Mouse (Mus musculus) cerebellum, adult 2 months (tissue): ENCODE data around the gene Ap5z1. TPM values are rescaled to one million over a fixed set of nuclear protein-coding genes. Genes with fewer than 3 reads are reported as not detected.

Source experiments
- DNase-seq, 2 experiments: peaks; one replicate each; pipeline ENCODE4 v3.0.0; 2021
- H3K27ac ChIP-seq: fragments of 200-500 bp; 2 replicates; pipeline ENCODE4 v1.5.1; 2012; ENCODE audit warnings: low read length, control low read depth, inconsistent platforms; ENCODE audit not compliant: insufficient read depth
- H3K27me3 ChIP-seq: fragments of 200-500 bp; 2 replicates; pipeline ENCODE4 v1.6.1; 2012; ENCODE audit warnings: inconsistent platforms, mild to moderate bottlenecking, low read length, moderate library complexity; ENCODE audit not compliant: control insufficient read depth, insufficient read depth
- H3K4me1 ChIP-seq: fragments of 200-500 bp; 2 replicates; pipeline ENCODE4 v1.6.1; 2011; ENCODE audit warnings: low read length; ENCODE audit not compliant: control insufficient read depth, insufficient read depth
- H3K4me3 ChIP-seq: fragments of 200-500 bp; replicated peaks from 2 replicates; pipeline ENCODE3; 2011; ENCODE audit warnings: mild to moderate bottlenecking, low read depth, low read length, control low read depth; ENCODE audit not compliant: insufficient read depth
- CTCF ChIP-seq: fragments of 200-500 bp; IDR thresholded peaks from 2 replicates; pipeline ENCODE4 v1.5.1; 2011; ENCODE audit warnings: low read depth, mild to moderate bottlenecking, control low read depth, low read length, moderate library complexity, borderline replicate concordance; ENCODE audit not compliant: insufficient read depth
- POLR2A ChIP-seq: fragments of 200-500 bp; IDR thresholded peaks from 2 replicates; pipeline ENCODE4 v1.6.1; 2011; ENCODE audit warnings: low read length, control low read depth, borderline replicate concordance; ENCODE audit not compliant: insufficient read depth
- WGBS: fragments of 180-500 bp; shearing (Covaris S2); methylation state at CpG from one replicate; pipeline ENCODE4 v1.1.7; 2018; 5-methylcytosine and 5-hydroxymethylcytosine counted together
- polyA plus RNA-seq: library from polyadenylated mRNA; depleted of rRNA; stranded (reverse); fragments of >200 nt; gene quantifications from 2 replicates; pipeline ENCODE4 v1.2.3, GENCODE M21; 2012; rRNA removed

Gene Ap5z1
- polyA plus RNA-seq, 1 experiment, result 30.3 TPM

DNA sequence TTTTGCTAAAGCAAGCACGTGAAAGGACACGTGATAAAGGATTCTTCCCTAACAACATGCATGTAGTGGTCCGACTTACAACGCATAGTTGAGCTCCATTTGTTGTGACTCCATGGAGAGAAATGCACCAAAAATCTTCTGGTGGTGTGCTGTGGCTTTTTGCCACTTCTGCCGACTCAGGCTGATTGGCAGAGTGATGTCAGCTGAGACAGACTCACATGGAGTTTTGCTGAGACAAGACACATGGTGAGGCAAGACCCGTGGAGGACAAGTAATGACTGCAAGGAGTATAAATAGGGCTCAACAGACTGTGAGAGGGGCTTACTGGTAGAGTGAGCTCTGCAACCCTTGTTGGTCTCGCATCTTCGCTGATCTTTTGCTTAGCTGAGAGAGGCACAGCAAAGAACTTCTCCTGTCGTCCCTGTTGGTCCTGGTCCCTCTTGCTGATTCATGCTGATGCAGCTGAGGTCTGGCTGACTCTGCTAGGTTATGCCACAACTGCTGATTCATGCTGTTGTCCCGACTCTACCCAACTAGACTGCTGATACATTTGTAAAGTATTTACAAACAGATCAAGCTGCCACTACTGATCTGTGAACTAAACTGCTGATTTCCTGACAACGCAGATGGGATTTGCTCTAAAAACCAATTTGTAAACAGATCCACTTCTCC lies 57.6 kb downstream of the Ap5z1 start:
- Histone ChIP-seq H3K4me3 (no peak overlapping the region), H3K4me1 (peaks cover 14% of the 10 kb centered on the region), H3K27me3 (no peaks in the 10 kb centered on the region), H3K27ac (no peak overlapping the region)
- DNase-seq, result no peak
- 85% methylated on average over 11 of the region's 11 CpGs for WGBS
- TF ChIP-seq POLR2A (no peak), CTCF (no peak)

DNA sequence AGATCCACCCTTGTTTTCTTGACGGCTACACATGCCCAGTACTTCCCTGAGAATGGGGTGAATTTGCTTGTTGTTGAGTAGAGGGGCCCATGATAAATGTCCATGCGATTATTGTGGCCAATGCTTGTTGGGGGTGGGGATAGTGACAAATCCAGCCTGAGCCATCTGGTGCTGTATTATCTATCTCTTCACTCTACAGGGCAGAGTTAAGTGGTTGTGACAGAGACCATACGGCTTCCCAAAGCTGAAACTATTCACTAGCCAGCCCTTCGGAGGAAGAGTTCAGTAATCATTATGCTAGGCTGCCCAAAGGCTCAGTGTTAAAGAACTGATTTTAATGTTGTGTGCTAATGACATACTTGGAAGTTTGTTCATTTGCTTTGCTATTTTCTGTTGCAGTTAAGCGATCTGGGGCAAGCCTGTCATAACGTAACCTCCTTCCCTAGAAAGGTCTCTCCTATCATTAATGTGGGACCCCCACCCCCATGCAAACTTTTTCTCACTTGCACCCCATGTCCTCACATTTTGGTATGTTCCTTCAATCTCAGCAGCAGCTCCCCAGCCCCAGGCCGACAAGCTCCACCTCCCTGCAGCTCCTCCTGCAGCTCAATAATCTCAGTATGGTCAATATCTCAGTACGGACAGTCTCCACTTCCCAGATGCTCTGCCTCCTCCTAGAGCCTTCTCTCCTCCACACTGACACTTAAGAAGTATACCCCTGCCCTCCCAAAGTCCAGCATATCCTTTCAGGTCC lies 61.1 kb downstream of the Ap5z1 start:
- H3K4me1 ChIP-seq, result peaks cover 14% of the 10 kb centered on the region
- 35% methylated on average over 8 of the region's 8 CpGs for WGBS
- DNase-seq, result peak in 1 of 2 experiments; percentile 42
- no peak overlapping the region for H3K4me3 ChIP-seq
- TF ChIP-seq POLR2A, result no peak
- no peak for TF ChIP-seq CTCF
- no peak overlapping the region for H3K27ac ChIP-seq
- H3K27me3 ChIP-seq, result no peaks in the 10 kb centered on the region

Other genes starting within 250 kb of the Ap5z1 start
- gene Foxk1, start 62.4 kb upstream of the Ap5z1 start, polyA plus RNA-seq, result 14.2 and 15.4 TPM in 2 replicates
- 0.17 and 0.25 TPM in 2 replicates for gene Papolb, start 66.1 kb downstream of the Ap5z1 start, polyA plus RNA-seq
- 28.7 and 31.6 TPM in 2 replicates for gene Radil, start 87.2 kb downstream of the Ap5z1 start, polyA plus RNA-seq
- gene Mmd2, start 144.9 kb downstream of the Ap5z1 start, polyA plus RNA-seq, result 61.1 and 65.6 TPM in 2 replicates
- gene Wipi2, start 163.8 kb downstream of the Ap5z1 start, polyA plus RNA-seq, result 68.2 and 73.3 TPM in 2 replicates
- 62.3 and 80.7 TPM in 2 replicates for gene Slc29a4, start 228.6 kb downstream of the Ap5z1 start, polyA plus RNA-seq